Mouse (Mus musculus) liver, postnatal 0 days (tissue): ENCODE results near the gene Ceacam13.

Source experiments
- CTCF ChIP-seq: sonication (generic); IDR thresholded peaks from 2 replicates; pipeline ENCODE4 v1.5.1; 2016; ENCODE audit warnings: antibody characterized with exemption, low read depth
- EP300 ChIP-seq: IDR thresholded peaks from 2 replicates; pipeline ENCODE4 v1.6.1; 2016; ENCODE audit warnings: antibody characterized with exemption, low read depth, mild to moderate bottlenecking

DNA sequence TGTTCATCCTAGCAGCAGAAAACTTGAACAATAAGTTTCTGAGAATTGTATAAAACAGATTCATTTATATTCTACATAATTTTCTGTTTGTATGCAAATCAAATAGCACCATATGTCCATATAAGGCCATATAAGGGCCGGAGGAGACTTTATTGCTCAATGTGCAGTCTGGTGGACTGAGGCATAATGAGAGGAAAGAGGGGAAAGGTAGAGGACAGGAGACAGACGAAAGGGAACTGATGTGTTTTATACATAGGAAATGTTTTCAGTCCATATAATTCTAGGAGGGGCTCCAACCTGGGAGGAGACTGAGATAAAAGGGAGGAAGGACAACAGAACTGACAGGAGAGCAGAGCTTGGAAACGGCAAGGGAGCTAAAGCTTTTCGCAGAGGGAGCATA is 37.9 kb upstream of the Ceacam13 start, which contains the start of gene Ceacam11:
- TF ChIP-seq CTCF (no peak), EP300 (no peak)
